Mouse (Mus musculus): ENCODE measurements around the gene Rabggta.

DNA sequence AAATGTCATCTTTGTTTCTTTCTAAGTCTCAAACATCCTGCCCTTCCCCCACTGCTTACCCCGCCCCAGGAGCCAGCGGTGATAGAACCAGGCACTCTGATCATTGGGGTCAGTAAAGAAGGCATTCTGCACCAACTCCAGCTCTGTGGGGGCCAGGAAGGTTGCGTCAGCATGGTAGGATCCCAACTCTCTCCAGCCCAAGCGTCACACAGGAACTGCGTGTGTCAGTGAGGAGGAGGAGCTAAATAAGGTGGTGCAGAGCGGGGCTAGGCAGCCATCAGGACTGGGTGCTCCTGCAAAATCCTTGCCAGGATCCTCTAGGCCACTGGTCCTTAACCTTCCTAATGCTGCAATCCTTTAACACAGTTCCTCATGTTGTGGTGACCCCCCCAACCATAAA, 2.3 kb downstream of the Rabggta start:
- TF ChIP-seq CTCF (IDR thresholded peaks at IDR 0.05; ENCODE audit: insufficient read depth, low read depth, low read length) (no peak), POLR2A (IDR thresholded peaks at IDR 0.05; ENCODE audit: insufficient read depth, low read depth, low read length) (no peak)

Measured in olfactory bulb, adult 2 months (tissue).